Mouse (Mus musculus) 3134 (cell line): ENCODE results near the gene Rnf41.
A peak's percentile ranks its signal among the peaks of the same experiment; 100 is the strongest.

Source experiments
- DNase-seq: peaks from one replicate; pipeline ENCODE4 v3.0.0-alpha.2; 2011; ENCODE audit warnings: low spot score; ENCODE audit not compliant: insufficient read length; ENCODE audit errors: extremely low read depth

Rnf41 gene

DNA sequence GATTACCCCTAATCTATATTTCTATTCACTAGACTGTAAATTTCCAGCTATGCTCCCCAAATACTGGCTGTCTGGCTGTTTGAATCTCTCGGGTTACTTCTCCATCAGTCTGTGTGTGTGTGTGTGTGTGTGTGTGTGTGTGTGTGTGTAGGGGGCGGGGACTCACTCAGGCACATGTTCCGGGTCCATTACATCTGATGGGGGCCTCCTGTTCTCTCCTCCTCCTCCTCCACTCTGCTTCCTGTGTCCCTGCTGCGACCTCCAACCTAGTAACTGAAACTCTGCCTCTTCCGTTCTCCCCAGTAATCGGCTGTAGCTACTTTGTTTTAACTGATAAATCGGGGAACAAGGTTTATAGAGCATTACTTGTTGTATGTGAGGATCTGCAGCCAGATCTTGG, 13.1 kb downstream of the Rnf41 start:
- no peak for DNase-seq

DNA sequence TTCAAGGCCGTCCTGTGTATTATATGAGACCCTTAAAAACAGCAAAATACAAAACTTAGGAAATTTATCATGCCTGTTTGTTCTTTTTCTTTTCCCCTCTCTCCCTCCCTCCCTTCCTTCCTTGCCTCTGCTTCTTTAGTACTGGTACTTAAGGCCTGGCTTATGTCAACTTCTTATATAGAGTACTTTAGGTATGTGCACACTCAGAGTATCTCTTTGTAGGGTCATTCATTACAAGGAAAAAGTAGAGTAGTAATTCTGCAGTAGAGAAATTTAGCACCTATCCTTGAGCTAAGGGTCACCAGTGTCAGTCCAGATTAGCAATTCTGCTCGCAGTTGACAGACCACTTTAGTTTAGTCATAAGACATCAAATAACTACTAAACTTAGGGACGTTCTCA, 13.8 kb downstream of the Rnf41 start:
- DNase-seq = no peak

DNA sequence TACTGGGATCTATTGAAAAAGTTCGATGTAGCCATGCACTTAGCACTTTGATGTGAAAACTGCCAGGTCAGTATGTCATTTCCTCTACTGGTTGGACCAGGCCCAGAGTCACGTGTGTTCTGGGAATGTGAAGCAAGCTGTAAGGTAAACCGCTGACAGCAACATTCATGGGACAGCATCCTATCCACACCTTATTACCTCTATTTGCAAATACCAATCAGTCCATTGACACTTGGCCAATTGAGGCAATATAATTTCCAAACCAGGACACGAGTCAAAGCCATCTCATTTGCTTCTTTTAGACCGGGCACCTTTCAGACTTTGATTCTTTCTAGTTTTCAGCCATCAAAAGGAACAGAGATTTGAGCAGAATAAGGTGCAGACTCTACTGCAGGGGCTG, 17.6 kb downstream of the Rnf41 start:
- DNase-seq = no peak

DNA sequence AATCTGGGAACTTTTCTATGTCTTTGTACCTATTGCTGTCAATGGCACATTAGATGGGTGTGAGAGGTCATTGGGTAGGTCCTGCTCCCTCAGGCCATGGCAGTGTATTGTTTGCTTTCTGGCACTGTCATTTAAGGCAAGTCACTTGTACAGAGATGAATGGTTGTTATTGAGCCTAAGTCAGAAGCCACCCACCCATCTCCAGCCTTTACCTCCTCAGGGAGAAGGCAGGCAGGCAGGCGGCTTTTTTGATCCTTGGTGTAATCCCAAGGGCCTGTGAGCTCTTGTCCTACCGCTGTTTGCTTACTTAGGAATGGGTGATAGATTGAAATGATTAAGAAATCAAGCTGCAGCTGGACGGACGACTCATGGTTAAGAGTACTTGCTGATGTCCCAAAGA, 18.0 kb downstream of the Rnf41 start:
- DNase-seq = no peak

DNA sequence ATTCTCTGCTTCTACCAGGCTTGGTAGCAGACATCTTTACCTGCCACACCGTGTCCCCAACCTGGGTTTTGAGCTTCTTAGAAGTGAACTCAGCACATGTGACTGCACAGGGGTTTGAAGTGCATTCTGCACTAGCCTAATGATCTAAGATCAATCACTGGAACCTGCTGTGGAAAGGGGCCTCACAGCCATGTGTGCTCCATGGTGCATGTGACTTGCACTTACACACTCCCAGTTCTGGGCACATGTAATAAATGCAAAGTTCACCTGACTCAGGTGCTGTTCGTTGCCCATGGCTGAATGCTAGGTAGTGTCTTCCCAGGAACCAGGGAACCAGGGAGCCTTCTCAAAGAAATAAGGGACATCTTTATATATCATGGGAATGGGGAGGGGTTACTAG, 22.0 kb downstream of the Rnf41 start:
- DNase-seq = no peak

DNA sequence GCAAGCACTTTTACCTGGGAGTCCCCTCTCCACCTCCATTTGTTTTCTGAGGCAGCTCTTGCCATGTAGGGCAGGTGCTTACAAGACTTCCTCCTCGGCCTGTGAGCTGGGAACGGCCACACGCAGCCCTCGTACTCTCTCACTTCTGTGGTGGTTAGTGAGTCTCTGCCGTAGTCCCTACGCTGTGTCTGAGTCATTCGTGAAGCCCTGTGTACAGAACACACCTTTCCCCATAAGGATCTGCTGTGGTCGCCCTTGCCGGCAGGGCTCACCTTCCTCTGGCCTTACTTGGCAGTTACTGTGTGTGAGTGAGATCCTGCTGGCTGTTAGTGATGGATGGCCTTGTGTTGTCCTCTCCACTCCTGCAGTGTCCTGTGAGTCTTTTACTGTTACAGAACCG, 23.2 kb downstream of the Rnf41 start:
- no peak for DNase-seq

DNA sequence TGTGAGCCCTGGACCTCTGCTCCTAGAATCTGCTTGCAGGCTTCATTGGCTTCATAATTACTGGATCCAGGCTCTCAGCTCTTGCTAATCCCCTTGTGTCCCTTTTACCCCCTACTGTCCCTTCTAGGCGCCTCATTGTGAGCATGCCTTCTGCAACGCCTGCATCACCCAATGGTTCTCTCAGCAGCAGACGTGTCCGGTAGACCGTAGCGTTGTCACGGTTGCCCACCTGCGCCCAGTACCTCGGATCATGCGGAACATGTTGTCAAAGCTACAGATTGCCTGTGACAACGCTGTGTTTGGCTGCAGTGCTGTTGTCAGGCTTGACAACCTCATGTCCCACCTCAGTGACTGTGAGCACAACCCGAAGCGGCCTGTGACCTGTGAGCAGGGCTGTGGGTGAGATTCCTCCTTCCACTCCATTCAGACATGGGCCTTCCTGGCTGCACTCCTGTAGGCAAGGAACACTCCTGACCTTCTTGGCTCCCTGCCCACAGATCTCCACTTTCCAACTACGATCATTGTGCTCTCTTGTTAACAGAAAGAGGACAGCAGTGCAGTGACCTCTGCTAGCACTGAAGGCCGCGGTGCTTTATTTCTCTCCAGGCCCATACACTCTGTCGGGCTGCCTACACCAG, 23.8 kb downstream of the Rnf41 start:
- DNase-seq = no peak

DNA sequence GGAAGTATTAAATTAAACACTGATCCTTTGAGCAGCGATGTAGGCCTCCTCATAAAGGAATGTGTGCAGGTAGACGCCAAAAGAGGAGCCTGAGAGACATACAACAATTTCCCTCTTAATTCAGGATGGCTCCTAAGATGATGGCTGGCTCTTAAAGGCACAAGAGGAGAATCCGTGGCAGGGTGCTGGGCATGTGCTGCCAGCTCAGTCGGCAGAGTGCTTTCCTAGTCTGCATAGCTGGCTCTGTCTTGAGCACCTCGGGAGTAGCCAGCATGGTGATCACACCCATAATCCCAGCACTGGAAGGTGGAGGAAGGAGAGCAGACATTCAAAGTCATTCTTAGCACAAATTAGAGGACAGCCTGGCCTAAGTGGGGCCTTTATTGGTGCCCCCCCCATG, 24.4 kb downstream of the Rnf41 start:
- no peak for DNase-seq

DNA sequence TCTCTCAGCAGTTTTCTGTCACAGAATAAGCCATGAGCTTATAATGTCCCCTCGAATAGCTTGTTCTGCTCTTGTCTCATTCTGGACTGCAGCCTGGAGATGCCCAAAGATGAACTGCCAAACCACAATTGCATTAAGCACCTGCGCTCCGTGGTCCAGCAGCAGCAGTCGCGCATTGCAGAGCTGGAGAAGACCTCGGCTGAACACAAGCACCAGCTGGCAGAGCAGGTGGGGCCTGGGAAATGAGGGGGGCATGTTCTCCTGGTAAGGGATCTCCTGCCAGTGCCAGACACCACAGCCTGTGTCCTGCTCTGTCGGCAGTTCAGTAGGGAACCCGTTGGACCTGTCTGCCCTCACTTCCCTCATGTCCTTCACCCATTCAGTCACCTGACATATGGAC, 24.9 kb downstream of the Rnf41 start:
- DNase-seq = no peak

DNA sequence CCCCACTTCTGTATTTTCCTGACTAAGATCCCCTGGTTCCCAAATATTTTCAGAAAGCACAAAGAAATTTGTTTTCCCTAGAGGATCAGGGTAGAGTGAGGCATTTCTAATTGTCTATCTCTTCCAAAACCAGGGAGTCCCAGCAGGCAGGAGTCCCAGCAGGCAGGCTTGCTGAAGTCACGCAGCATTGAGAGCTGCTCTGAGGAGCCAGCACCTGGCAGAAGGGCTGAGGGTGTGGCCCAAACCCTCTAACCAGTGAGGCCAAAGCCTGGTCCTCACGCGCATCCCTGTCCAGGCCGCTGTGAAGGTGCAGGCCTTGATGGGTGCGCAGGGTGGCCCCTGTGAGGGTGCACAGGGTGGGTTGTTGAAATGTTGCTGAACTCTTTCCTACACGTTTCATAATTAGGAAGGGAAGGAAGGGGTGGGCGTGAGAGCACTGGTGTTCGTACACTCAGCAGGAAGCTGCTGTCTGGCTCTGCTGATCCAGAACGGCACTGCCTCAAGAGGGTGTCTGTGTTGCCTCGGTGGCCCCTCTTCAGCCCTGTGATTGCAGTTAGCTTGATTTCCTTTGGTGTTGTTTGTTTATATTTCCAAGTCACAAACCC, 27.3 kb downstream of the Rnf41 start:
- DNase-seq = no peak

DNA sequence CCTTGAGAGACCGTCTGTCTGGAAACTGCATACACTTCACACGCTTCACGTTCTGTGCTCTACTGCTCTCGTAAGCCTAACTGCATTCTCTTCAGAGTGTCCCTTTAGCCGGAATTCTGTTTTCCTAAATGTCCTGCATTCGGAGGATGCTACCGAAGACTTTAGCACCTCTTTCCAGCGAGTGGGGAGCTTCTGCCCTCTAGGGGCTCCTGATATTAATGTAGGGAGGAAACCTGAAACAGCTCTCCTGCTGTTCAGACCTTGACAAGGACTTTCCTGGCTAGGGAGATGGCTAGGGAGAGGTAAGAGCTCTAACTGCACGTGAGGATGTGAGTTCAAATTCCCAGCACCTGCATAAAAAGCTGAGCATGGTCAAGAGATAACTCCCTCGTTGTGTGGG, 28.9 kb downstream of the Rnf41 start:
- no peak for DNase-seq

DNA sequence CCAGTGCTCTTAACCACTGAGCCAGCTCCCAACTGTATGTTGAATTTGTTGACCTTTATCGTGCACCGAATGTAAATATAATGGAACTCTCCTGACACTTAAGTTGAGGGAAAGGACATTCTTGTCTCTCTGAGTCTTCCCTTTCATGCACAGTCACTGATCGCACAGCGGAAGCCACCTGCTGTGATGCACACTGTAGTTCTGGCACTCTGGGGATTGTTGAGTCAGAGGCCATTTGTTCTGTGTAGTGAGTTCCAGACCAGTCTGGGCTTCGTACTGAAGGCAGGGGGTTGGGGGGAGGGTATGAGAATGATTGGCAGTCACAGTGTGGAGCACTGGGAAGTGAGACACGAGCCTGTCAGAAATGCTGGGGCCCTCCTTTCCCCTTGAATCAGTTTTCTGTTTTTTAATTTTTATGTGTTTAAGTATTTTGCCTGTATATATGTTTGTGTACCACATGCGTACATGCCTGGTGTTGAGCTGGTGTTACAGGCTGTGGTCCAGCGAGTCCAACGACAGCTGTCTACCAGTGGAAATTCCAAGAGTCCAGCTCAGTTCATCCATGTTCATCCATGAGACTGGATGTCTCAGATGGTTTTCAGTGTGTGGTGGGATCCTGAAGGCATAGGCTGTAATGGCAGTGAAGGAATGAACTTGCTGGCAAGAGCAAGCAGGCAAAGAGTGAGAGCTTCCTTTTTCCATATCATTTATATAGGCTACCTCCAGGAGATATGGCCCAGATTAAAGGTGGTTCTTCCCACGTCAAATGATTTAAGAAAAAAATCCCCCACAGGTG, 30.1 kb downstream of the Rnf41 start:
- no peak for DNase-seq

DNA sequence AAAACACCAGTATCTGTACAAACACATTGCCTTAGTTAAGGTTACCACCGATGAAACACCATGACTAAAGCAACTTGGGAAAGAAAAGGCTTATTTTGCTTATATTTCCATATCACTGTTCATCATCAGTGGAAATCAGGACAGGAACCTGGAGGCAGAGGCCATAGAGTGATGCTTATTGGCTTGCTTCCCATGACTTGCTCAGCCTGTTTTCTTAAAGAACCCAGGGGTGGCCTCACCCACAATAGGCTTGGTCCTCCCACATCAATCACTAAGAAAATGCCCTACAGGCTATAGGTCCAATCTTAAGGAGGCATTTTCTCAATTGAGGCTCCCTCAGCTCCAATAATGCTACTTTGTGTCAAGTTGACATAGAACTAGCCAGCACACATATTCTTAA, 31.3 kb downstream of the Rnf41 start:
- DNase-seq = no peak

DNA sequence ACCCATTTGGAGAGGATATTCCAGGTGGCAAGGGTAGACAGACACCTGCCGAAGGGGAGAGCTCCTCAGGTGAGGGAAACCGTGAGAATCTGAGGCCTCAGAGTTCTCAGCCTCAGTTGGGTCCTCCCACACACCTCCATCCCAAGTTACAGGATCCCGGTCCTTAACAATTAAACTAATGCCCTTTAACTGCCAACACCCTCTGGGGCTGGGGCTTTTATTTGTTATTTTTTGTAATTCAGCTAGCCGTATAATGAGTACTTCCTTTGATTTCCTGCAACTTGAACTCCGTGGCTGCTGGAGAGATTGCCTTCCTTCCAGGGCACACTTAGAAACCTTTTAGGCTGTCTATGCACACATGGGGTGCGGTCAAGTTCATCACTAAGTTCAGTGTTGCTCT, 32.9 kb downstream of the Rnf41 start:
- DNase-seq = no peak

DNA sequence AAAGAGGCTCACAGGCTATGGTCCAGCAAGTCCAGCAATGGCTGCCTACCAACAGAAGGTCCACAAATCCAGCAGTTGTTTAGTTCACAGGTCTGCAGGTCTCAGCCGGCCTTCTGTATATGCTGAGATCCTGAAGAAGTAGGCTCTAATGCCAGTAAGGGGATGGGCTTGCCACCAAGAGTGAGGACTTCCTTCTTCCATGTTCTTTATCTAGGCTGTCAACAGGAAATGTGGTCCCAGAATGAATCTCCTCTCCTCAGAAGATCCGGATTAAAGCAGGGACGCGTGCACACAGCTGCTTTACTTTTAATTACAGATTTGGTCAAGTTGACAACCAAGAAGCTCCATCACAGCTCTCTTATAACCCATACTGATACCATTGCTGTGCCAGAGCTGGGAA, 34.0 kb downstream of the Rnf41 start:
- no peak for DNase-seq

DNA sequence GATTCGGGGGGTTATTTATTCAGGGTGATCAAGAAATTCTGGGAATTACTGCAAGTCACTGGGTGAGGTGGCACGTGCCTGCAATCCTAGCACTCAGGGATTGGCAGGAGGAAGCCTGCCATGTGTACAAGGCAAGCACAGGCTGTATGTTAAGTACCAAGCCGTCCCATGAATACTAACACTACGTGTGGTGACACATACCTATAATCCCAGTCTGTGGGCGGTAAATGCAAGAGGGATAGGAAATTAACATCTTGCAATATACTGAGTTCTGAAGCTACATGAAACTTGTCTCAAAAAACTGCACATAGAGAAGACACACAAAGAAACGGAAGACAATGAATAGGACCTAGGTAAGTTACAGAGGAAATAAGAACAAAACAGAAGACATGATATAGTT, 39.6 kb downstream of the Rnf41 start:
- no peak for DNase-seq

DNA sequence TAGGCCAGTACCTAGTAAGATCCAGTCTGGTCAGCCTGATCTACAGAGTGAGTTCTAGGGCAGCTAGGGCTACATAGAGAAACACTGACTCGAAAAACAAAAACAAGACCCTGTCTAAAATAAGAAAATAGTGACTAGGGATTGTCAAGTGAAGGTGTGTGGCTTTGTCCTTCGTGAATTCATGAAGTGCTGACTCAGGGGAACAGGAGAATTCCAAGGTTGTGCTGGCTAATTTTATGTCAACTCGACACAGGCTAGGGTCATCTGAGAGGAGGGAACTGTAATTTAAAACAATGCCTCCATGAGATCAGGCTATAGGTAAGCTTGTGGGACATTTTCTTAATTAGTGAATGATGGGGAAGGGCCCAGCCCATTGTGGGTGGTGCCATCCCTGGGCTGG, 43.0 kb downstream of the Rnf41 start:
- DNase-seq = no peak

DNA sequence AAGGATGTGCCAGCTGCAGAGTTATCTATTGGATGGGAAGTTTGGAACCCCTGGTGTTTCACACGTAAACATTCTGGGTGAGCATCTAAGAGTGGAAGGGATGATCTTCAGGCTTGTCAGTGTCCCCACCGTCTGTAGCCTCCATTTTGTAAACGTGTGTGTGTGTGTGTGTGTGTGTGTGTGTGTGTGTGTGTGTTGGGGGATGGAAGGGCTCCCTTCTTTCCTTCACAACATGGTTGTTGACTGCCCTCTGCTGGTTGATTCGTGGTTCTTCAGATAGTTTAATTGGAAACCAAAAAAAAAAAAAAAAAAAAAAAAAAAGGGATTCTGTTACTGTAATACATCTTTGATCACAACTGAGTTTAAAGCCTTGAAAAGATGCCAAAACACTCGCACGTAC, 43.8 kb downstream of the Rnf41 start:
- DNase-seq = peak; percentile 71

DNA sequence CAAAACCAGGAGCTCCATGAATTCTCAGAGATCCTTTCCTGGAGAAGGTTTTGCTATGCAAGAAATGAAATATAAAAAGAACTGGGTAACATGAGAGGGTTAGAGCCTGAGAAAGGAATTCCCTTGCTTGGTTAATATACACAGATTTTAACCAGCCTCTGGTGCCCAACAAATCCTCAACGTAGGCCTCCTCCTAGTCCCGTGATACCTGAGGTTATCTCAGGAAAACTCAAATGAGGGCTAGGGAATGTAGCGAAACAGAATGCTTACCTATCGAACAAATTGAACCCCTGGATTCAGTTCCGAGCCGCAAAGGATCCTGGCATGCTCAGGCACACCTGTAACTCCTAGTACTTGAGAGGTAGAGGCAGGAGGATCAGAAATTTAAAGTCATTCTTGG, 46.2 kb downstream of the Rnf41 start:
- DNase-seq = no peak

DNA sequence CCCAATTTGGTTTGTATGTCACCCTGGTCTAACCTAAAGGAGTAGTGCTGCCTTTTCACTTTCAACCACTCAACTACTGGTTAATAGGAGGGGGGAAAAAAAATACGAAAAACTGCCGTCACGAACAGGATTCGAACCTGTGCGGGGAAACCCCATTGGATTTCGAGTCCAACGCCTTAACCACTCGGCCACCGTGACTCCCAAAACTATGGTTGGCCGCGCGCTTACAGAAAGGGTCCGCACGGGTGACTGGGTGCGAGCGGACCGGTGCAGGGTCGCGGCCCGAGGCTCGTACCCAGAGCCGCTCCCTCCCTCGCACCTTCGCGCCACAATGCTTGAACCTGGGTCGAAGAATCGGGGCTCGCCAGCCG, 46.9 kb downstream of the Rnf41 start:
- DNase-seq = peak; percentile 90

DNA sequence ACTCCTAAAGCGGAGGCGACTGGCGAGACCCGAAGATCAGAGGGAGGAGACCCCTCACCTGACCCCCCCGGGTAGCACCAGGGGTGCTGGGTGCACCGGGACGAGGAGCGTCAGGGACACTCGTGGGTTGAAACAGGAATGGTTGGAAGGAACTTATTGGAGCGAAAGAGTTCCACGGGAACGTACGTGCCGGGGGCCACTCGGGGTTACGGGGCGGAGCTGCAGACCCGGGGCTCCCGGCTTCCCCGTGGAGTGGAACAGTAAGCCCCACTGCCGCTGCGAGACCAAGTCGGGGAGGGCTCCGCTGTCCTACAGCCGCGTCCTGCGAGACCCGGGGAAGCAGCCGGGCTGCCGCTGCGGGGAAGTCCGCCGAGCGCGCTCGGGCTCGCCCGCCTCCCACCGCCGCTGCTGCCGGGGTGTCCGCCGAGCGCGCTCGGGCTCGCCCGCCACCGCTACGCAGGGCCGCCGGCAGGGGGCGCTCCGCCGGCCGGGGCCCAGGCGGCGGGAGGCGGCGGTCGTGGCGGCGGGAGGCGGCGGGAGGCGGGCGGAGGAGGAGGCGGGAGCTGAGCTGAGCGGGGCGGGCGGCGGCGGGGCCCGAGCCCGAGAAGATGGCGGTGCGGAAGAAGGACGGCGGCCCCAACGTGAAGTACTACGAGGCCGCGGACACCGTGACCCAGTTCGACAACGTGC, 47.4 kb downstream of the Rnf41 start, which contains the start of gene Smarcc2:
Gene Smarcc2, plus strand, starts transcription at position 530 of the 690 bp plus-strand sequence.
- no peak for DNase-seq
